Mouse (Mus musculus): Measurements from ENCODE around the gene AI182371. TPM values are rescaled to one million over a fixed set of nuclear protein-coding genes. Genes with fewer than 3 reads are reported as not detected.

Gene AI182371
- total RNA-seq (2023; ENCODE audit: inconsistent age) = 0.51 to 1.2 TPM (median 0.96 TPM) in 4 replicates

DNA sequence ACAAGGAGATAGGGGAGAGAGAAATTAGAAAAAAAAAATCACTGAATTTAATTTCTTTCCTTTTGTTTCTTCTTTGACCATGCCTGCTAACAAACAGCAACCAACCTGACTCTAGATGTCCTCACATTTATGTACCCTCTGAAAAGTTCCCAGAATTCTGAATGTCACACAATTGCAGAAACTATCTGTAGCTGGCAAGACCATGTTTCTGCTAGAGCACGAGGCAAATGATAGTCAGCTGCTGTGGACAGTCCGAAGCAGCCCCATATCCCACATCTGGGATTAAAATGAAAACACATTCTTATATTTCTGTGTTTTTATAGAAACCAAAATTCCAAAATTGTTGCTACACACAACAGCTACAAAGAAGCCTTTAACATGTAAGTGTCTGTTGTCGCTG, at the start of gene AI182371:
TSS of gene AI182371 (minus strand) at position 101 of the 400 bp plus-strand sequence.

DNA sequence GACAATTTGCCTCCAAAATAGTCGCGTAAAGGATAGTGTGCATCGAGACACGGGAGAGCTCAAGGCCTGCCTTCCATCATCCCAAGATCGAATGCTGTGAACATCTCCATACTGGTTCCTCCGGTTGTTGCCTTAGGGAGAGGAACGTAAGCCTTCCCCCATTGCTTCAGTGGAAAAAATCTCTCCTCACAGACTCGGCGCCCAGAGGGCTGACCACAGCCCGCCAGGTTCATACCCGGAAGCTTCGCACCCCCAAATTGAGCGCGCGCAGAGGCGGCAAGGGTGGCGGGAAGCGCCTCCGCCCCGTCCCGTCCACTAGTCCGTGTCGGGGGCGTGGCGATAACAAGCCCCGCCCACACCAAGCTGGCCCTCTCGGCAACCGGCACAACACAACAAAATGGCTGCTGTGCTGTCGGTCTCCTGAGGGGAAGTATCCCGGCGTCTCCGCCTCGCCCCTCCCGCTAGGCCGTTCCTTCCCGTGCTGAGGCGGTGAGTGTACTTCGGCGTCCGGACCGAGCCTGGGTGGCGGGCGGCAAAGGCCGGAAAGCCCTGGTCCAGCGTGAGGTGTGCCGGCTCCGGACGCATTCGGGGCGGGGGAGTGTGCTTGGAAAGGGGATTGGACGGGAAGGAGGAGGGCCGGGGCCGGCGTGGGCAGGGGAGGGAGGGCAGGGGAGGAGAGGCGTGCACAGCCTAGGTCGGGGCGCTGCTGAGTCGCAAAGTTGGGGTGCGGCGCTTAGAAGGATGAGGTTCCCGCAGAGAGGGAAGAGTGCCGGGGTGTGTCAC, 8.0 kb upstream of the AI182371 start, which contains the start of gene Cntrl:
TSS of gene Cntrl (plus strand) at position 352 of the 783 bp plus-strand sequence.

DNA sequence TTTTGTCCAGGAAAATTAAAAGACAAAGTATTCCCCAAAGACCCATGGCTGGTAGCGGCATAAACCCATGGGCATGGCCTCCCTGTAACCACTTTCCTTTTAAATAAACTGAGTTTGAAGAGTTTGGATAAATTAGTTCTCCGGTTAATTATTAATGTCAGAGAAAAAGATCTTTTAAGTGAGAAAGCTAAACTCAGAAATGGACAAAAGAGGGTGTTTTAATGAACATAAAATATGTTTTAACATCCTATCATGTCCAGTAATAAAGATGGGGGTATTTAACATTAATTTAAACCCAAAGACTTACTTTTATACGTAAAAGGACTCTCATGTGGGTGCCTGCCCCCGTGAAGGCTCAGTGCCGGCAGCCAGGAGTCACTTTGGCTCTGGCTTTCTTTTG, 40.0 kb downstream of the AI182371 start, which contains the start of gene Hc:
TSS of gene Hc (minus strand) at position 101 of the 400 bp plus-strand sequence.

Other genes with a start within 250 kb of the AI182371 start
- not detected in 4 replicates for gene Cutal, start 227.1 kb downstream of the AI182371 start, total RNA-seq (2023; ENCODE audit: inconsistent age)
- gene Psmd5, start 226.6 kb downstream of the AI182371 start, total RNA-seq (2023; ENCODE audit: inconsistent age) = 23.5 to 33.3 TPM (median 28.9 TPM) in 4 replicates
- gene Phf19, start 187.5 kb downstream of the AI182371 start, total RNA-seq (2023; ENCODE audit: inconsistent age) = 12.0 to 16.0 TPM (median 15.2 TPM) in 4 replicates
- 66.3 to 68.7 TPM (median 68.0 TPM) in 4 replicates for gene Traf1, start 139.8 kb downstream of the AI182371 start, total RNA-seq (2023; ENCODE audit: inconsistent age)
- gene Hc, start 40.1 kb downstream of the AI182371 start, total RNA-seq (2023; ENCODE audit: inconsistent age) = not detected in 4 replicates
- gene Cntrl, start 7.9 kb upstream of the AI182371 start, total RNA-seq (2023; ENCODE audit: inconsistent age) = 113 to 127 TPM (median 122 TPM) in 4 replicates
- 184 to 210 TPM (median 191 TPM) in 4 replicates for gene Rab14, start 99.6 kb upstream of the AI182371 start, total RNA-seq (2023; ENCODE audit: inconsistent age)
- 80.8 to 89.9 TPM (median 85.6 TPM) in 4 replicates for gene Gsn, start 154.8 kb upstream of the AI182371 start, total RNA-seq (2023; ENCODE audit: inconsistent age)
- 6.9 to 8.3 TPM (median 7.6 TPM) in 4 replicates for gene Stom, start 235.4 kb upstream of the AI182371 start, total RNA-seq (2023; ENCODE audit: inconsistent age)

Measured in B cell, adult (primary cell).